Mouse (Mus musculus) adrenal gland, postnatal 10 days (tissue): Measurements from ENCODE around the gene Rab31. TPM values are rescaled to one million over a fixed set of nuclear protein-coding genes. Genes with fewer than 3 reads are reported as not detected.
A peak's percentile ranks its signal among the peaks of the same experiment; 100 is the strongest.

Source experiments
- DNase-seq: peaks from one replicate; pipeline ENCODE4 v3.0.0; 2021; ENCODE audit warnings: mixed read lengths
- total RNA-seq, 2 experiments: library from RNA; stranded (reverse); gene quantifications; 2 replicates each; pipeline ENCODE4 v1.2.3; 2021

Rab31 gene
- total RNA-seq, 2 experiments from 2014 or later: 32.1 to 32.5 TPM

DNA sequence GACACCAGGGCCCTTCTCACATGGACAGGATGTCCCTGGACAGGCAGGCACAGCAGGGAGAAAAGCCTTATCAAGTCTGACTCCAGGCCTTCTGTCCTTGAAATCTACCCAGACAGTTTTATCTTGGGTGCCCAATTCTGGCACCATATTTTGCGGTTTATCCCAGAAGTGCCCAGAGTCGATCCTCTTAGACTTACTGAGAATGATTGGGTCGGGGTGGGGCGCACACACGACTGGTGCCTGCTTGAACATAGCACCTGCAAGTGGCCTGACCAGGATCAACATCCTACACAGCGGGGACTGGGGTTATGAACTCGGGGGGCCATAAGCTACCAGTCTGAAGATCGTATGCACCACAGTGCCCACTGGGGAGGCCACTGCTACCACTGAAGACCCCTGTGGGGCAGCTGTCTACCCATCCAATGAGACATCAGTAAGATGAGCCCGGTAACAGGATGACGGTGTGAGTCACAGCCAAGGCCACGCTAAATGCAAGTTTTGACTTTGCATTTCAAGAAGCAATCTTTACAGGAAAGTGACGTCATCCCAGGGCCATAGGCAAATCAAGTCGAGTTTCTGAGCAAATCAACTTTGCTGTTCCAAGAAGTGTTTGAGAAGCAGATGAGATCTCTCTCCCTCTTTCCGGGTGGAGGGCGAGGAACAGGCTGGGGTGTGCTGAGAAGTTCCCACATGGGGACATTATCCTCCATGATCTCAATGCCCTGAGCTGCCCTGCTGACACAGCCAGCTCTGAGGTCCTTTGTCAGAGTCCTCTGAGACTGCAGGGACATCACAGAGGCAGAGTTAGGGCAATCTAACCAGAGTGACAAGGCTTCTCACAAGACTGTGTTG lies 32.5 kb downstream of the Rab31 start:
- DNase-seq: no peak

DNA sequence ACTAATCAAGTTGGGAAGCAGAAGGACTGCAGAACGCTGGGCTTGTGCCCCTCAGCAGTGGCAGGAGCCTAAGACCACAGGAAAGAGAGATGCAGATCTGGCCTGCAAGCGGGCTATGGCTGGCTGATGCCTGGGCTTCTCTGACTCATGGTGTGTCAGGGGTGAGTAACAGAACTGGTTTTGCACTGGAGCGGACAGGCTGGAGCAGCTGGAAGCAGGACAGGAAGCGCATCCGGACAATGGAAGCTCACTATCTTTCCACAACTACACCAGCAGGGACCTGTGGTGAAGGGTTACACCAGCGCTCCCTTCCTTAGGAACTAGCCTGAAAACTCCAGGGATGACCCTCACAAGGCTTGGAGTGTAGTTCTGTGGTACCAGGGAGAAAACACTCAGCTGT lies 34.9 kb downstream of the Rab31 start:
- DNase-seq: peak; percentile 70

DNA sequence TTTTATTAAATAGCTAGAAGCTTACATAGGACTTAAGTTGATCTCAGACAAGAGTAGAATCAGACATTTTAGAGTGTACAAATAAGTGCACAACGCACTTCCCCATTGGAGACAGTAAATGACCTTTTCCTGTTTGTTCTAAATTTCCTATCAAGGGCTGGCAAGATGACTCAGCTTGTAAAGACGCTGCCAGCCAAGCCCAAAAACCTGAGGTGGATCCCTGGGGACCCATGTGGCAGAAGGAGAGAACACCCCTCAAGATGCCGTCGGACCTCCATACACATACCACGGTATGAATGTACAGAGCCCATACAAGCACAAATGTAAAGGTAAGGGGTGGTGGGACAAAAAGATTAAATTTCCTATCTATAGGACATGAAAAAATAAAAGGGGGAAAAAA lies 35.4 kb downstream of the Rab31 start:
- peak; percentile 40 for DNase-seq

DNA sequence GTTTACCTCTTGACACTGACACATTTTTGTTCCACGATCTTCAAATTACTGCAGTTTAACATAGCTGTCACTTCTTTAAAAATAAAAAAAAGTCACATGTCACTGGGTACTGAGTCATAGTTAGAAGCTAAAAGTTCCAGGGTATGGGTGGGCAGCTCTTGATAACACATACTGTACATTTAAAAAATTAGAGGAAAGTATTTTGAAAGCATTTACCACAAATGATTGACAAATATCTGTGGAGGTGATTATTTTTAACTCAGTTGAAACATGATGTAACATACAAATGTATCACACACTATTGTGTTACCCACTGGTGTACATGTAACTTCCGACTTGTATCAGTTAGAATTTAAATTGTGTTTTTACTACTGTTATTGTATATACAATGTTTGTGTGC lies 37.5 kb downstream of the Rab31 start:
- no peak for DNase-seq

DNA sequence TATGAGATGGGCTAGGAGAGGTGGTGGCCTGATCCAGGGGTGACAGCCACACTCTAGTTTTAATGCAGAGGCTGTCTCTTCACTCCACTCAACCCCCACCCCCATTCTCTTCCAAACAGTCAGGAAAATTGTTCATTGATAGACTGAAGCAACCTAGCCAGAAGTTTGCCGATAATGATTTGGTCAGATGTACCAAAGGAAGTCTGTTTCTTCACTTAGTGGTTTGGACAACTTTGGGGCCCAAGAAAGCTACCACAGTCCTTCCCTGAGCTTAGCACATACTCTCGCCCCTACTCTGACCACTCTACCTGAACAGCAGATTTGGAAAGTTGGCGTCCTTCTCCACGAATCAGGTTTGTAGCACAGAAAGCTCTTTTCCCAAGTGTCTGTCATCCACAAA lies 39.9 kb downstream of the Rab31 start:
- DNase-seq: no peak

DNA sequence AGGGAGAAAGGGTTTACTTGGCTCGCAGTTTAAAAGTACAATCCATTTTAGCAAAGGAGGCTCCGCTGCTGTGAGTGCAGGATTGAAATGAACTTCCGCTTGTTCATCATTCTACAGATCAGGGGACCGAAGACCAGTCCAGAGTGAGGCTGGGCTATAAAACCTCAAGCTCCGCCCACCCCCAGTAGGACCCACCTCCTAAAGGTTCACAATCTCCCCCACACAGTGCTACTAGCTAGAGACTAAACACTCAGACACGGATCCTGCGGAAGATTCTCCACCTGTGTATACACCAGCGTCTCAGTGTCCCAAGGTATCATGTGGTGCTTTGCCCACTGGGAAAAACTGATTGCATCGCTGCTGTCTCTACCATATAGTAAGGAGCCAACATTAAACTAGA lies 40.8 kb downstream of the Rab31 start:
- DNase-seq: no peak

DNA sequence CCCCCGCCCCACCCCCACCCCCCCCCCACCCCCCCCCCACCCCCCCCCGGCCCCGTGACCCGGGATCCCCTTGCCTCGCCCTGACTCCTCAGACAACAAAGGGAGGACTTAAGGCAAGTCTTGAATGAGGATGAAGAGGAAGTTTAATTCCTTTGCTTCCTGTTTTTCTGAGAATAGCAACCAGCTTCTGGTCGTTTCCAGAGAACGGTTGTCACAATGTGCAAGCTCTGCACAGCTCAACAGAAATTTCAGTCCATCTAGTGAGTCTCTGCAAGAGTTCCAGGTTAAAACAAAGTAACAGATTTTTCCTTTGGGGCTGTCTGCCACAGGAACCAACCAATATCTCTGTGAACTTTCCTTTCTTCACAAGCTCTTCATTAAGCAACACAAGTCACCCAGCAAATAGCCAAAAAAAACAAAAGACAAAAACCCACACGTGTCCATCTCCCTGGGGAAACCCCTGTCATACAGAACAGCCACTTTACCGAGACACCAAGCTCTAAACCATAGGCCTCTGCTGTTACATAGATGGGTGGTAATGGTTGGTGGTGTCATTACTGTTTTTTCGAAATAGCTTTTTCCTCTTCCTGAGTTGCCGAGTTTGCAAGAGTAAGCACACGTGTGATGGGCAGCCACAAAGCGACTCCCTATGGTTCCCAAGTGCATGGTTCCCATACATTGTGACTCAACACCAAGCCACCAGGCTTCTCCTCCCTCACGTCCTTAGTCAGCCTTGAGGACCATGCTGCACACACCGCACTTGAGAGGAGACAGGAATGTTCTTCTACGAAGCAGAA lies 42.4 kb downstream of the Rab31 start:
- no peak for DNase-seq

DNA sequence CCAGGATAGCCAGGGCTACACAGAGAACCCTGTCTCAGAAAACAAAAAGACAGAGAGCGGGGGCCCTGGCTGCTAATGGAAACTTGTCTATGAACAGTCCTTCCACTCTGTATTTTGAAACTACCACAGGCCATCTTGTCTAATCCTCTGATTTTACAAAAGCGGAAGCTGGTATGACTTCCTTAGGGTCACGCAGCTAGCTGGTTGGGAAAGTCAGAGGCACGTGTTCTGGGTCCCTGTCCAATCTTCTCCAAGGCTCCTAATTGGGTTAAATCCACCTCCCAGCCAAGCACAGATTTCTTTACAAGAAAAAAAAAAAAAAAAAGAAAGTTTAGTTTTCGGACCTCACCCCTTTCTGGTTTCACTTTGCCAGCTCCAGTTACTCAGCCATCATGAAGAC lies 45.8 kb downstream of the Rab31 start:
- DNase-seq: no peak

DNA sequence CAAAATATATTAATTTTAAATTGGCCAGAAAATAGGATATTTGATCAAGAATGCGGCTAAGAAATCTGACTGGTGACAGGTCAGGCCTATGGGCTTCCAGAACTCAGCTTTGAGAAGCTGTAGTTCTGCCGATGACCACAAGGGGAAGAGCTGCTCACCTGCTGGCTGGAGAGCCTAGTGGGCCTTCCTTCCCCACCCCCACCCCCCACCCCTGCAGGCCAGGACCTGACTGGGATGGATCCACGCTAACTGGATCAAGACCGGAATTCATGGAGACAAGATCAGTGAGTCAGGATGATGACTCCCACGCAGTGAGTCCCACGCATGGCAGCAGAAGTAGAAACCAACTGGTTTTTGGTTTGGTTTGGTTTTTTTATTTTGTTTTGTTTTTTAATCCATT lies 46.3 kb downstream of the Rab31 start:
- DNase-seq: no peak

DNA sequence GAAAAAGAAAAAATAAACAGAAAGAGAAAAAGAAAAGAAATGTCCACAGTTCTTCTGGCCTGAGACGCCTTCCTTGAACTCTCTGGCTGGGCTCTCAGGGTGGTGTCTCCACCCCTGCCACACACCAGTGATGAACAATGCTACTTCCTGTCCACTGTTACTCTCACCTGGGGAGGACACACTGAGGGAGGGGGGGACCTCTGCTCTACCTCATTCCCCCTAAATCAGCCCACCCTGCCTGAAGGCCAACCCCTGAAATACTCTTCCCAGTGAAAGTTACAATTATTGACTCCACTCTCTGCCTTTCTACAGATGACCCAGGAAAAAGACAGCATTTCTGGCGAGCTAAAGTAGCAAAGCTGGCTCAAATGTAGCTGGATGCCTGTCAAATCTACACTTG lies 46.7 kb downstream of the Rab31 start:
- DNase-seq: no peak

DNA sequence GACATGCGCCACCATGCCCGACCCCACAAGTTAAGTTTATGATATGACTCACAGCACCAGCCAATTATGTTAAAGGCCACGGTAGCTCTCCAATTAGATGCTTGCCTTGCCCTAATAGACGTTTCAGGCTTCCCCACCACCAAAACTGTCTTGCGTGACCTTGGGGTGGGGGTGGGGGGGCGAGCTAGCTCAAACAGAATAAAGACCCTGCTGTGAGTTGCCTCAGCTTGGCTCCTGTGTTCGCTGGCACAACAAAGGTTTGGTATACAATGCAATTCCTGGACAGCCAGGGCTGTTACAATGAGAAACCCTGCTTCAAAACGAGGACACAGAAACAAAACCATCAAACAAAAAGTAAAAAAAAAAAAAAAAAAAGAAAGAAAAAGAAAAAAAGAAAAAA lies 47.2 kb downstream of the Rab31 start:
- no peak for DNase-seq

DNA sequence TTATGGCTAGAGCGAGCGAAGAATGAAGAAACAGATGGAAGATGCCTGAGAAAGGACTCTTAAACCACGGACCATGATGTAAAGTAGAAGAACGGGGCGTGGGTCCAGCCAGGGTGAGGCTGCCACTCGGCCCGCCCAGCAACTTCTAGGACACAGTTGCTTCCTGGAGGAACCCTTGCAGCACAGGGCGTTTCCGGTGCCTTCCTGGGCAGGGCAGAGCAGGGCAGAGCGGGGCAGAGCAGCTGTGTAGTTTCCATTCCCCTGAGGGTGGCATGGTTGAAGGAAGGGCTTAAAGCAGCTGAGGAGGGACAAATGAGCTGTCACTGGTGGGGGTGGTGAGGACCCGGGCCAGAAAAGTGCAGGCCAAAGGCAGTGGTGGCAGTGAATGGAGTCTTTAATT lies 48.3 kb downstream of the Rab31 start:
- DNase-seq: peak; percentile 28

DNA sequence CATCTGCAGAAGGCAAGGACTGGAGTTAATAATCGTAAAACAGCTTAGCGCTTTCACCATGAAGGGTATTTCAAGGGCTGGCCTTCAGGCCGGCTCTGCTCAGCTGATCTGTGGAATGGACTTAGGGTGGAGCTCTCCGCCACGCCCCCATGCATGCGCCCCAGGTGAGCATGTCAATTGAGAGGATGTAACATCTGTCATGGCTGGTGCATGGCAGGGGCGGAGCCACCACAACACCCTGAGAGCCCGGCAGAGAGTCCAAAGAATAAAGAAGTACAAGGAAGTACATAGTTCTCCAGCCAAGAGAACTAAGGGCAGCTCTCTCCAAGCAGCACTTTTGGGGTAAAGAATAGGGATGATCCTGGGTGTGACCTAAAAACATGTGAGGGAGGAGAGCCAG lies 48.9 kb downstream of the Rab31 start:
- DNase-seq: no peak

DNA sequence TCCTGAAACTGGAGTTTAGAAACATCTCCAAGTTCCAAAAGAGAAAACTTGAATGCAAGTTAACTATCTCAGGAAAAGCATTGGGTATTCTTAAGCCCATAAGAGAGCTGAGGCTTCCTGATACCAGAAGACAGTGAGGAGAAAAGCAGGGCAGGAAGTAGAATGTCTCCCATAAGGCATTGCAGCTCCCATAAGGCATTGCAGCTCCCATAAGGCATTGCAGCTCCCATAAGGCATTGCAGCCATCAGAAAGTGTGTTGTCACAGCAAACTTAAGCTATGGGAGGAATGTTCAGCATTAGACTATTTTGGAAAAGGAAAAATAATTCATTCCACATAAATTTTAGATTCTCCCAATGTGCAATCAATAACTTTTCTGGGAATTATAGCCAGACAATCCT lies 51.2 kb downstream of the Rab31 start:
- no peak for DNase-seq

DNA sequence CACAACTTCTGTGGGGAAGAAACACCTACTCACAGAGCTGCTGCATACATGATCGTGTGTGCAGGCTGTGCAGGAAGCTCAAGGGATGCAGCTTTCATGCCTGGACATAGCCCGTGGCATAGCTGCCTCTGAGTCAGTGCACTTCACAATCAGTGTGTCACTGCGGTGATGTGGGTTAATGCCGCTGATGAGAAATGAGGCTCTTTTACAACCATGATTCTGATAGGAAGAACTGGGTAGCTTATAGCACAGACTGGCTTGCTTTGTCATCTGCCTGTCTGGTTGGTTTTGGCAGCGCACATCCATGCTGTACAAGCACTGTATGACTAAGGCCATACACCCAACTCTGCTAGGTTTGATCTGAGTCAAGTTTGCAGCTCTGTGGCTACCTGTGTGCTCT lies 52.7 kb downstream of the Rab31 start:
- no peak for DNase-seq

DNA sequence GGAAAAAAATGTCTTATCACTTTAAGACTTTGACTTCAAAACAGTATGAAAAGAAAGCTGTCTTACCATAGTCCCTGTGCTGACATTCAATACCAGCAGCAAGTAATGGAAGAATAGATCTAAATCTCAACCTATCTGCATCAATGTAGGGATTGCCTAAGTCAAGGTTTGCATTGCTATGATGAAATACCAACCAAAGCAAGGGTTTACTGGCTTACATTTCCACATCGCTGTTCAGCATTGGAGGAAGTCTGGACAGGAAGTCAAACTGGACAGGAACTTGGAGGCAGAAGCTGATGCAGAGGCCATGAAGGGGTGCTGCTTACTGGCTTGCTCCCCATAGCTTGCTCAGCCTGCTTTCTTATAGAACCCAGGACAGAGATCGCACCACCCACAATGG lies 54.0 kb downstream of the Rab31 start:
- no peak for DNase-seq

DNA sequence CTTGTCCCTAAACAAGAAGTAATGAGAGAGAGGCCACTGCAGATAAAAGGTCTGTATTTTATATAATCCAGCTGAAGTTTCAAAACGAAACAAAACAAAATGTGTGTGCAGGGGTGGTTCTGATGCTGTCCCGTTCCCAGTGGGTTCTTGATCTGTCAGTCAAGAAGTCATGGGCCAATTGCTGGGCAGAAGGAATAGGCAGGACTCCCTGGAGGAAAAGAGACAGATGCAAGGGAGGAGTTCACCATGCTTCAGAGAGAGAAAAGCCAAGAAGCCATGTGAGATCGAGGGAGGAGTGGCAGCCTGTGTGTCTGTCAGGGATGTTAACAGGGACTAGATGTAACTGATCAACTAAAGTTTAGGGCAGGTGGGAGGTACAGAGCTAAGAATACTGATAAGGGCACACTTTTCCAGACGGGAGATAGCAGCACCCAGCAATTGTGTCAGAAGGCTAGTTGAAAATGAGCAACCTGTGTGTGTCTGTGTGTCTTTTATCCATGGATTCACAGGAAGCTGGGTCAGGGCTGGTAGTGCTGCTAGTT lies 54.8 kb downstream of the Rab31 start:
- DNase-seq: no peak

DNA sequence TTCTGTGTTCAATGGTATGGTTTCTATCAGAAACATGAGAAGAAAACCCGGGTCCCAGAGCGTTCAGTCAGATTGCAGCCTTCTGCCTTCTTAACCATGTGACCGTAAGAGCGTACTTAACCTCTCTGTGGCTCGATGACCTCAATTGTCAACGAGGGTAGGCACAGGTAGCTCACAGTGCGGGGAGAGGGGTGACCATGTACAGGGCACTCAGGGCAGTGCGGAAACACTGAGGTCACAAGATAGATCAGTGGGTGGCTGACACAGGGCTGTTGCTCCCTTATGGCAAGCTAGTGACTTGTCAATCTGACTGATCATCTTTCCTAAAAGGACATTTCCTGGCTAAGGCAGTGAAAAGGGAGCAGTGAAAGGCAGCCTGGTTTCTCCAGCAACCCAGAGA lies 58.5 kb downstream of the Rab31 start:
- DNase-seq: no peak

DNA sequence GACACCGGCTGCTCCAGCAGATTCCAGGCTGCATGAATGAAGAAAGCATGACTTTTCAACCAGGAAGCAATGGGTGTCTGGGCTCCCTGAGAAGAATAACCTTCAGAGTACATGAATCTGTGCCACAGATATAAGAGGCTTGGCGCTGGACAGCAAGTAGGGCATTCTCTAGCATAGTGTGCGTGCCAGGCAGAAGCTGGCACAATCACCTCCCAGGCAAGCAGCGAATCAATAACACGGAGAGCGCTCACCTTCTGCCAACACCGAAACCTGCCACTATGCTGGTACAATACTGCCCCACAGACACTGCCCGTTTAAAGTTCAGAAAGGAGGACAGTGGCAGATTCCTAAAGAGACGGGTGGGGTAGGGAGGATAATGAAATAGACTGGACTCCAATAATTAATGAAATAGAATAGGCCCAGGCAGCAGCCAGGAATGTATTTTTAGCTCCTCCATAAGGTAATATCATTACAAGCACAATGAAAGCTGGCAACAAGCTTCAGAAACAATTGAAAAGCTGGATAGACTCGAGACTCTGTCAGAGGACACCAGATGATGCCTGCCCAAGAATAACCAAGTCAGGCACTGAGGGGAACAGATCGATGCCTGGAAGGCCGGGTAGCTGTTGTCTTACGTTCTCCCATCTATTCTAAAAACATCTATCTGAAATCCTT lies 59.6 kb downstream of the Rab31 start:
- no peak for DNase-seq

DNA sequence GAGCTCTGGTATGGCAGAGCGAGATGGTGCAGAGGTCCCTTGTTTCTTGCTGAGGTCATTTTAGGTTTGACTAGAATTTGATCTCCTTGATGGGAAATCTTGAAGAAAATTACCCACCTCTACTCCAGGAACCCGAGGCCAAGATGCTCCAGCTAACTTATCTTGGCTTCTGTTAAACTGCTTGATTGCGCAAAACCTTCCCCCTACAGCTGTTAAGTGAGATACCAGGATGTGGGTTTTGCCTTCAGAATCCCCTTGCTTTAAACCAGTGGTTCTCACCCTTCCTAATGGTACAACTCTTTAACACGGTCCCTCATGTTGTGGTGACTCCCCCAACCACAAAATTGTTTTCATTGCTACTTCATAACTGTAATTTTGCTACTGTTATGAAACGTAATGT lies 60.8 kb downstream of the Rab31 start:
- no peak for DNase-seq

DNA sequence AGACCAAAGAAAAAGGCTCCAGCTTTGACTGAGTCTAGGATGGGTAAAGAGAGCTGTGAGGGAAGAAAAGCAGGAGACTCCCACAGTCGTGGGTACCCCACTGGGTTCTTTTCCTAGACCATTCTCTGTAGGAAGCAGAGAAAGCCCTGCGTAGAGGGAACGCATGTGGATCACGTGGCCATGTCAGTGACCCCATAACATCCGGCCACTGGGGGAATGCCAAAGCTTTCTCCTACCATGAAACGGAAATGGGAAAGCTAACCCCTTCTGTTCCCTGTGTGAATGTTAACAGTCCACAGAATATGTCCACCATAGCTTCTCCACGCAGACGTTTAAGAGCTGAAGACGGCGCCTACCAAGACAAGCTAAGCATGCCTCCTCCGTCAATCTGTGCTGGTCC lies 62.0 kb downstream of the Rab31 start:
- DNase-seq: no peak

DNA sequence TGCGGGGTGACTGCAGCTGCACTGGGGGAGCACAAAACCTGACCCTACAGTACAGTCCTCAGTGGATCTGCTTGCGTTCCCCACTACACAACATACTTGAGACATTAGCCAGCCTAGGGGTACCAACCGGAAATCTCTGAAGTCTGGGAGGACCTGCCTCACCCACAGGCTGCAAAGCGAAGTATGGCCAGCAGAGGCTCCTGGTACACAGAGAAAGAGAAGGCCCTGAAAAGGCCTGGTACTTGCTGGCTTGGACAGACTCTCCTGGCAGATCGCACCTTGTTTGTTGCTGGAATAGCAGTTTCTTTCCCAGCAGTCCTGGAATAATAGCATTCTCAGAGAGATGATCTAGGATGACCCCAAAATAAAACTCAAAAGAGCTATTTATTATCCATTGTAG lies 66.3 kb downstream of the Rab31 start:
- peak; percentile 83 for DNase-seq
